Mouse (Mus musculus): Measurements from ENCODE around the gene Pde4d. TPM values are rescaled to one million over a fixed set of nuclear protein-coding genes. Genes with fewer than 3 reads are reported as not detected.

Pde4d gene
- total RNA-seq, 2 experiments from 2014 or later, result 29.1 to 38.7 TPM

GRCm38 (mm10) chr13:108964056-108964455 lies 514.3 kb downstream of the Pde4d start:
- ATAC-seq (replicated peaks; ENCODE audit: poor library complexity), result no peak

- peak; percentile 52; the same call in 1 of the 2 replicates for ATAC-seq (replicated peaks; ENCODE audit: poor library complexity)
Observed at GRCm38 (mm10) chr13:108981144-108981543, 531.4 kb downstream of the Pde4d start.

- ATAC-seq (replicated peaks; ENCODE audit: poor library complexity), result no peak
Observed at GRCm38 (mm10) chr13:108998739-108999138, 549.0 kb downstream of the Pde4d start.

DNA sequence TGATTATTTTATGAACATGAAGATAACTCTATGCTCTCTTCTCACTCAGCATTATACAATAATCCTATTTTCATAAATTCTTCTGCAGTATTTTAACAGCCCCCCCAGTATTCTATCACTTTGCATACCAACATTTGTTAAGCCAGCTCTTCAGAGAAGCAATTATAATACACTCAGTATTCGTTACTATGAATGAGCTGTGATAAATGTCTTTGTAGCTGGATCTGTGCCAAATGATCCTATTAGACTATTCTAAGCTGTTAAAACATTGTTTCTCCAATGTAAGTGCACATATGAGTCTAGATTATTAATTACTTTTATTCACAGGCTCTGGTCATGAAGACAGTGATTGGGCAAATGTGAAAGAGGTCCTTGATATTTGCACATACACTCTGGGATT lies 575.0 kb downstream of the Pde4d start:
- ATAC-seq (replicated peaks; ENCODE audit: poor library complexity), result no peak

- ATAC-seq (replicated peaks; ENCODE audit: poor library complexity), result no peak
Observed at GRCm38 (mm10) chr13:109047126-109047525, 597.4 kb downstream of the Pde4d start.

DNA sequence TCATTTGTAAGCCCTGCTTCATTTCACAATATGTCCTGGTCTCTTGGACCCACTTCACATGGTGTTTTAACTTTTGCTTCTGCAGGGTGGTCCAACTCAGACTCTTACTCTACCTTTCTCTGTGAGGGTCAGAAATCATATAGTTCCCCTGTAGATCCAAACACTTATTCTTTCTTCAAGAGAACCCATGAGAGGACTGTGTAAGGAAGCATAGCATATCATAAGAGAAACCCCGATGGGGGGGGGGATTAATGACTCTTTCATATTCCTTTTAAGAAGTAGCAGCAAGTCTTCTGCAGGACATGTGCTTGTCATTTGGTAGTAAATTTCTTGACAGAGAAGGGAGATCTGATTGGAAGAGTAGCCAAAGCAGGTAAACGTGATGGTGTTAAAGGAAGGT lies 603.1 kb downstream of the Pde4d start:
- ATAC-seq (replicated peaks; ENCODE audit: poor library complexity), result no peak

DNA sequence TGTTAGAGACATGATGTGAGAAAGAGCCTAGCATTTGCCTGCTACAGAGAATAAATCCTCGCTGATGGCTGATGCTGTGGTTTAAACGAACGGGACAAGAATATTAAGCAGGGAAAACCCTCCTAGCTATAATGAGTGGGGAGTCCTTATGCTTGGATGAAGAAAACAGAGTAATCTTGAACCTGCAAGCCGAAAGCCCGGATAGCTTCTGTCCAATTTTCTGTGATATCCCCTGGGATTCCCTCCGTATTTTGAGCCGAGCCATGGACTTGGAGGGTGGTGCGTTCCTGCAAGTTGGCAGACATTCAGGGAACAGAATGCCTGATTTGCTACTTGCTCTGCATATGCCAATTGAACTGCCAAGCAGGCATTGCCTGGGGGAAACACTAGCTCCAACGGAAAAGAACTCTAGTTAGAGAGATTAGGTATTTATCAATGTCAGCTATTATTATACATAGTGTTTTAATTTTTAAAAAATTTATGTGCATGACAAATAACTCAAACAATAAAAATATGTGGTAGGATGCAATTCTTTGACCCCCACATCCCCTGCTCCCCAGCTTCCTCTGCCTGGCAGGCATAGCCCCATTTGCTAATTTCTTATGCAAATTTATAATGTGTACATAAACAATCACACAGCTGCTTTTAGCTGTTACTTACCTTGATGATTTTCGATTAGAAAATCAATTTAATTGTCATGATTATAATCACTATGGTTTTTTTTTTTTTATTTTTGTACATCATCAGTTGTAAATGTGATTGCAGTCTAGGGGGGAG lies 603.7 kb downstream of the Pde4d start:
- ATAC-seq (replicated peaks; ENCODE audit: poor library complexity), result no peak

DNA sequence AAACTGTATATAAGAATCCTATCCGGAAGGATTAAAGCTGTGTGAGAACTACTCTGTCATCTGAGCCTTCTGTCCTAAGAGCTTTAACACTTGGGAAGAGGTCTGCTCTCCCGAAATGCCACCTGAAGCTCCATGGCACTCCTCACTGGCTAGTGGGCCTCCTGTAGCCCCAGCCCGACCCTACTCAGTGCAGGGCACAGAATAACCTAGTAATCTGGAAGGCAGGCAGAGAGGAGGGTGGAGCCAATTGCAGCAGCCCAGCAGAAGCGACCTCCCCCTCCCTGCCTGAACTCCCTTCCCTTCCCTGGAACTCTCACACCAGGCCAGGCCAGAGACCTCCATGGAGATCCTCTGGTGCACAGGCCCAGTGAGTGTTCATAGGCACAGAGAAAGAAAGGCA lies 608.3 kb downstream of the Pde4d start:
- no peak for ATAC-seq (replicated peaks; ENCODE audit: poor library complexity)

GRCm38 (mm10) chr13:109066581-109067159 lies 616.9 kb downstream of the Pde4d start:
- ATAC-seq (replicated peaks; ENCODE audit: poor library complexity), result no peak

GRCm38 (mm10) chr13:109068258-109069219 lies 618.8 kb downstream of the Pde4d start:
- no peak for ATAC-seq (replicated peaks; ENCODE audit: poor library complexity)

GRCm38 (mm10) chr13:109073371-109073770 lies 623.6 kb downstream of the Pde4d start:
- ATAC-seq (replicated peaks; ENCODE audit: poor library complexity), result no peak

DNA sequence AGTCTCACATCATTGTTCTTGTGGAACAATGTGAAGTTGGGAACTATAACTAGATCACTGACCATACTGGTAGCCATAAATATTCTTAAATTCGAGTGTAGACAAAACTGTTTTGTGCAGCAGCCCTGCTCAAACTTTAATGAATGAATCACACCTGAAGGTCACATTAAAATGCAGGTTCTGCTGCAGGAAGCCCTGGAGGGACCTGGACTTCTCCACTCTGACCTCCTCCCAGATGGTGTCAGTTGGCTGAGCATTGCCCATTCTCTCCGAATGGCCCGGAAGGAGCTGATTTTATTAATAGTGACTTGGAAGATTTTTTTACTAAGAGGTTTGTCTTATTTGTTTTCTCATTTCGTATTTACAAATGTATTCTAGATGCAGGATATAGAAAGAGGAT lies 624.3 kb downstream of the Pde4d start:
- no peak for ATAC-seq (replicated peaks; ENCODE audit: poor library complexity)

- ATAC-seq (replicated peaks; ENCODE audit: poor library complexity), result no peak
Observed at GRCm38 (mm10) chr13:109092654-109093053, 642.9 kb downstream of the Pde4d start.

- no peak for ATAC-seq (replicated peaks; ENCODE audit: poor library complexity)
Observed at GRCm38 (mm10) chr13:109096654-109097053, 646.9 kb downstream of the Pde4d start.

- ATAC-seq (replicated peaks; ENCODE audit: poor library complexity), result peak; percentile 70
Observed at GRCm38 (mm10) chr13:109116004-109116341, 666.2 kb downstream of the Pde4d start.

GRCm38 (mm10) chr13:109116342-109117201 lies 666.8 kb downstream of the Pde4d start:
- ATAC-seq (replicated peaks; ENCODE audit: poor library complexity), result peak; percentile 37

DNA sequence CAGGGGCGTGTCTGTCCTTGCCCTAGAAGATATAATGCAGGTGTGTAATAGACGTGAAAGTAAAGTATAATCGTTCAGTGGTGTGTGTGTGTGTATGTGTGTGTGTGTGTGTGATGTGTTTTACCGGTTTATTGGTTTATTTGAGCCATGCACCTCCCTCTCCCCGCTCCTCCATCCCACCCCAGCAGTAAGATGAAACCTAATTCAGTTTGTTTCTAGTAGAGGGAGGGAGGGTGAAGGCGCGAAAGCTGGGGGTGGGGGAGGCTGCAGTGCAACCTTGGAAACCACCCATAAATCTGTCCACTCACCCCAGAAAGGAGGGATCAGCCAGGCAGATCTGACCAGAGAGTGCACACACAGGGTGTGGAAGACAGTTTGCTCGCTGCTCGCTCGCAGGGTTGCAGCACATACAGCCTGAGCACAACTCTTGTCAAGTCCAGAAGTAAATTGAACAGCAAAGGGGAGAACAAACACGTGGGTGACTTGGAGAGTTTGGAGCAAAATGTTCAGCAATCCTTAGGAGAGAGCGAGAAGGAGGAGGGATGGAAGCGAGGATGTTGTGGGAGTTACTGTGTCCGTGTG lies 667.6 kb downstream of the Pde4d start:
- no peak for ATAC-seq (replicated peaks; ENCODE audit: poor library complexity)

- no peak for ATAC-seq (replicated peaks; ENCODE audit: poor library complexity)
Observed at GRCm38 (mm10) chr13:109118296-109118800, 668.6 kb downstream of the Pde4d start.

- no peak for ATAC-seq (replicated peaks; ENCODE audit: poor library complexity)
Observed at GRCm38 (mm10) chr13:109121867-109122266, 672.1 kb downstream of the Pde4d start.

GRCm38 (mm10) chr13:109136405-109136804 lies 686.7 kb downstream of the Pde4d start:
- no peak for ATAC-seq (replicated peaks; ENCODE audit: poor library complexity)
